ENCODE assay signal across 8 mouse cellular contexts in genomic region chr2:11172831-11173414, GRCm38 (mm10). TPM values are rescaled to one million over a fixed set of nuclear protein-coding genes. Genes with fewer than 3 reads are reported as not detected.
DNase-seq lines count a peak whose midpoint lies in the region; ATAC-seq and TF ChIP-seq lines count a peak whose summit lies in the region.

No protein-coding gene starts in this region.

- H3K27ac ChIP-seq in left cerebral cortex, adult 2 months = peak overlapping the region; percentile 44
- no peak overlapping the region for H3K27ac ChIP-seq in embryonic facial prominence, embryonic 11.5 days (replicated peaks; ENCODE audit: low read depth, low read length)
- peak overlapping the region; percentile 44; the same call in 1 of the 2 replicates for H3K27ac ChIP-seq in heart, embryonic 16.5 days (ENCODE audit: low read length)
- no peak overlapping the region for H3K27ac ChIP-seq in limb, embryonic 13.5 days

- no peak for ATAC-seq in embryonic facial prominence, embryonic 11.5 days (replicated peaks; ENCODE audit: insufficient number of reproducible peaks, low FRiP score, low TSS enrichment, low read depth)
- ATAC-seq in heart, embryonic 16.5 days (replicated peaks; ENCODE audit: extremely low read depth, insufficient read depth, low FRiP score) = no peak; the same call in 1 of the 2 replicates
- no peak for ATAC-seq in limb, embryonic 13.5 days (ENCODE audit: low FRiP score, low read depth)

- no peaks in the 10 kb centered on the region for H3K36me3 ChIP-seq in embryonic facial prominence, embryonic 11.5 days (replicated peaks; ENCODE audit: control insufficient read depth, insufficient read depth, low read depth, low read length)
- no peaks in the 10 kb centered on the region for H3K36me3 ChIP-seq in heart, embryonic 16.5 days (ENCODE audit: control insufficient read depth, insufficient read depth)
- H3K36me3 ChIP-seq in limb, embryonic 13.5 days = no peaks in the 10 kb centered on the region

- no peak for DNase-seq in left cerebral cortex, adult 2 months (ENCODE audit: extremely low spot score in 1 of 2, low spot score in 2 of 2)
- DNase-seq in left cerebral cortex, postnatal 36 days (ENCODE audit: low spot score in 2 of 2) = no peak
- DNase-seq in embryonic facial prominence, embryonic 11.5 days (ENCODE audit: low spot score) = peak; percentile 11
- peak; percentile 12 for DNase-seq in retina, embryonic 14.5 days (ENCODE audit: low spot score)
- DNase-seq in B cell, adult 2 months = no peak
- no peak for DNase-seq in adrenal gland, adult 18-20 months (ENCODE audit: low spot score in 2 of 2)

- WGBS in embryonic facial prominence, embryonic 11.5 days = 13% methylated on average over 9 of the region's 9 CpGs
- 12% methylated on average over 9 of the region's 9 CpGs for WGBS in heart, embryonic 16.5 days
- 19% methylated on average over 9 of the region's 9 CpGs for WGBS in limb, embryonic 13.5 days

- no peak for TF ChIP-seq CTCF in left cerebral cortex, adult 2 months (IDR thresholded peaks at IDR 0.05)

- peak overlapping the region; percentile 67 for H3K4me2 ChIP-seq in embryonic facial prominence, embryonic 11.5 days (ENCODE audit: low read depth, low read length)
- H3K4me2 ChIP-seq in heart, embryonic 16.5 days (ENCODE audit: low read depth, low read length) = peak overlapping the region; percentile 93
- peak overlapping the region; percentile 88 for H3K4me2 ChIP-seq in limb, embryonic 13.5 days (replicated peaks)

- H3K27me3 ChIP-seq in embryonic facial prominence, embryonic 11.5 days (ENCODE audit: control insufficient read depth, insufficient read depth, low read length) = peaks cover 2% of the 10 kb centered on the region
- H3K27me3 ChIP-seq in heart, embryonic 16.5 days (ENCODE audit: control insufficient read depth, insufficient read depth, low read length) = peaks cover 7% of the 10 kb centered on the region; the same call in 1 of the 2 replicates
- H3K27me3 ChIP-seq in limb, embryonic 13.5 days = peaks cover 30% of the 10 kb centered on the region

- H3K9me3 ChIP-seq in embryonic facial prominence, embryonic 11.5 days (replicated peaks; ENCODE audit: control insufficient read depth, low read length) = no peaks in the 10 kb centered on the region
- H3K9me3 ChIP-seq in heart, embryonic 16.5 days (replicated peaks; ENCODE audit: control insufficient read depth, low read length) = no peaks in the 10 kb centered on the region
- H3K9me3 ChIP-seq in limb, embryonic 13.5 days = no peaks in the 10 kb centered on the region

- intact Hi-C loops in left cerebral cortex, adult 2 months (cut with DNase I) = loop anchor here (5.0 kb wide), 2 partner anchors 61 to 79 kb away; no protein-coding TSS in a partner anchor
- intact Hi-C loops in left cerebral cortex, postnatal 36 days (cut with DNase I) = loop anchor here (5.0 kb wide), 1 partner anchor 114 kb away; no protein-coding TSS in a partner anchor

- peaks cover 2% of the 10 kb centered on the region; the same call in 1 of the 2 replicates for H3K4me1 ChIP-seq in embryonic facial prominence, embryonic 11.5 days (ENCODE audit: control insufficient read depth, insufficient read depth, low read length)
- peaks cover 2% of the 10 kb centered on the region; the same call in 1 of the 2 replicates for H3K4me1 ChIP-seq in heart, embryonic 16.5 days (ENCODE audit: control insufficient read depth, insufficient read depth, low read length)
- H3K4me1 ChIP-seq in limb, embryonic 13.5 days = no peaks in the 10 kb centered on the region; the same call in 1 of the 2 replicates

- H3K4me3 ChIP-seq in left cerebral cortex, adult 2 months = peak overlapping the region; percentile 52
- H3K4me3 ChIP-seq in embryonic facial prominence, embryonic 11.5 days (ENCODE audit: low read depth, low read length) = no peak overlapping the region
- H3K4me3 ChIP-seq in heart, embryonic 16.5 days (ENCODE audit: low read length) = peak overlapping the region; percentile 59
- peak overlapping the region; percentile 63 for H3K4me3 ChIP-seq in limb, embryonic 13.5 days

- no peak overlapping the region for H3K9ac ChIP-seq in embryonic facial prominence, embryonic 11.5 days (replicated peaks; ENCODE audit: low read length)
- peak overlapping the region; percentile 65 for H3K9ac ChIP-seq in heart, embryonic 16.5 days (ENCODE audit: low read length)
- H3K9ac ChIP-seq in limb, embryonic 13.5 days = peak overlapping the region; percentile 68; the same call in 1 of the 2 replicates

RNA-seq across cellular contexts. Expression of gene Prkcq, which starts 1.0 kb away (rescaled TPM):
- 1 to 10 TPM; 6.8 to 7.5 TPM for total RNA-seq in left cerebral cortex, adult 2 months (2021)
- total RNA-seq in left cerebral cortex, postnatal 36 days (2021) = 1 to 10 TPM; 8.1 to 9.5 TPM
- 2.8 and 3.8 TPM in 2 replicates for polyA plus RNA-seq in embryonic facial prominence, embryonic 11.5 days (2014; fragmentation: Nextera tagmentation; extraction: Ambion mirVana)
- 3.1 and 5.9 TPM in 2 replicates for polyA plus RNA-seq in heart, embryonic 16.5 days (2015; fragmentation: Nextera tagmentation; extraction: Ambion mirVana)
- 2.1 and 2.6 TPM in 2 replicates for polyA plus RNA-seq in limb, embryonic 13.5 days (2015; fragmentation: Nextera tagmentation; extraction: Ambion mirVana)
- total RNA-seq in adrenal gland, adult 18-20 months (2021) = 1 to 10 TPM; 1.1 to 1.8 TPM

Comparison
In these comparisons a context has a peak if more than half of its experiments do, and no peak if none do; other contexts are left out.
1. DNase-seq: peak in embryonic facial prominence, embryonic 11.5 days (single experiment) and retina, embryonic 14.5 days (single experiment); none in left cerebral cortex, adult 2 months (0 of 2), left cerebral cortex, postnatal 36 days (0 of 2), B cell, adult 2 months (0 of 2) and adrenal gland, adult 18-20 months (0 of 2).
2. H3K27ac ChIP-seq: peak in left cerebral cortex, adult 2 months (single experiment) and heart, embryonic 16.5 days (single experiment); none in embryonic facial prominence, embryonic 11.5 days (single experiment) and limb, embryonic 13.5 days (single experiment).
3. Peak in every context shown above with its lines, with median percentiles within 50 percentile points of each other: H3K4me2 ChIP-seq.